10 mouse cellular contexts compared by ENCODE assay signal in the genomic region with DNA sequence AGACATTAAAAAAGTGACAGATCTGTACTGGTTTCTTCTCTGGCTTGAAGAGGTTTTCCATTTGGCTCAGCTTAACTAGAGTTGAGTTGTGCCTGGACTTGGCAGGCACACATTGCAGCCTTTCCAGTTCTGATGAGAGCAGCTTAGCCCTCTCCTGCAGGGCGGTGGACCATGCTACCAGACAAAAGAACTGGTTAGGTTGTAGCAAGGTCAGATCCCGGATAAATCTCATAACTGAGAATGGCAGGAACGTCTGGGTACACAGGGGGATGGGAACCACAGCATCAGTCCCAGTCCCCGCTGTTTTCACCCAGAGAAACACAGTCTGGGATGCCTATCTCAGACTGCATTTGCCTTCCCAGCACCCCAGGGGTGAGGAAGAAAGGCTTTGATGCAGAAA.
DNase-seq lines count a peak whose midpoint lies in the region; ATAC-seq and TF ChIP-seq lines count a peak whose summit lies in the region.
"Had no signal": no experiment of that assay in that cellular context is flagged by ENCODE, and none has a peak within 500 bp of the region (broad histone marks: within the 10 kb centered on the region; RNA-seq: fewer than 3 reads in every experiment).

No protein-coding gene starts in this region.

- no peak overlapping the region for H3K4me2 ChIP-seq in lung, embryonic 14.5 days
- no peak overlapping the region for H3K4me2 ChIP-seq in embryonic facial prominence, embryonic 13.5 days
- H3K4me2 ChIP-seq in midbrain, embryonic 15.5 days = no peak overlapping the region
- H3K4me2 ChIP-seq: heart, embryonic 15.5 days had no signal

- H3K9me3 ChIP-seq in lung, embryonic 14.5 days (ENCODE audit: low read depth, low read length) = no peaks in the 10 kb centered on the region
- H3K9me3 ChIP-seq in embryonic facial prominence, embryonic 13.5 days = no peaks in the 10 kb centered on the region; the same call in 1 of the 2 replicates
- H3K9me3 ChIP-seq in midbrain, embryonic 15.5 days = no peaks in the 10 kb centered on the region
- H3K9me3 ChIP-seq: heart, embryonic 15.5 days had no signal

- no peak overlapping the region for H3K9ac ChIP-seq in lung, embryonic 14.5 days
- H3K9ac ChIP-seq in embryonic facial prominence, embryonic 13.5 days = no peak overlapping the region
- no peak overlapping the region for H3K9ac ChIP-seq in midbrain, embryonic 15.5 days
- H3K9ac ChIP-seq: heart, embryonic 15.5 days had no signal

- no peak for TF ChIP-seq CTCF in lung, embryonic 14.5 days (IDR thresholded peaks at IDR 0.05; ENCODE audit: low read depth)

- peaks cover 1% of the 10 kb centered on the region; the same call in 1 of the 2 replicates for H3K4me1 ChIP-seq in lung, embryonic 14.5 days (ENCODE audit: insufficient read depth)
- H3K4me1 ChIP-seq in embryonic facial prominence, embryonic 13.5 days = peaks cover 38% of the 10 kb centered on the region
- peaks cover 27% of the 10 kb centered on the region for H3K4me1 ChIP-seq in midbrain, embryonic 15.5 days

- no peaks in the 10 kb centered on the region for H3K36me3 ChIP-seq in lung, embryonic 14.5 days (ENCODE audit: insufficient read depth)
- no peaks in the 10 kb centered on the region for H3K36me3 ChIP-seq in embryonic facial prominence, embryonic 13.5 days
- no peaks in the 10 kb centered on the region for H3K36me3 ChIP-seq in midbrain, embryonic 15.5 days (replicated peaks)
- H3K36me3 ChIP-seq: heart, embryonic 15.5 days had no signal

- no peaks in the 10 kb centered on the region for H3K27me3 ChIP-seq in lung, embryonic 14.5 days (ENCODE audit: insufficient read depth, low read length)
- no peaks in the 10 kb centered on the region for H3K27me3 ChIP-seq in embryonic facial prominence, embryonic 13.5 days
- no peaks in the 10 kb centered on the region for H3K27me3 ChIP-seq in midbrain, embryonic 15.5 days (replicated peaks)
- H3K27me3 ChIP-seq: heart, embryonic 15.5 days had no signal

- WGBS in lung, embryonic 14.5 days = 43% methylated on average over 4 of the region's 4 CpGs
- 43% methylated on average over 4 of the region's 4 CpGs for WGBS in embryonic facial prominence, embryonic 13.5 days
- 23% methylated on average over 4 of the region's 4 CpGs for WGBS in midbrain, embryonic 15.5 days

- no peak overlapping the region for H3K4me3 ChIP-seq in lung, embryonic 14.5 days (ENCODE audit: low read depth, low read length)
- no peak overlapping the region for H3K4me3 ChIP-seq in embryonic facial prominence, embryonic 13.5 days
- no peak overlapping the region for H3K4me3 ChIP-seq in midbrain, embryonic 15.5 days
- H3K4me3 ChIP-seq: heart, embryonic 15.5 days had no signal

- peak; percentile 38 for DNase-seq in gastrocnemius, adult 18-20 months (ENCODE audit: low spot score)
- no peak for DNase-seq in gastrocnemius, postnatal 10 days
- DNase-seq in lung, embryonic 14.5 days = peak; percentile 34
- no peak for DNase-seq in lung, postnatal 10 days
- no peak for DNase-seq in adipocyte (ENCODE audit: low spot score)
- DNase-seq in adrenal gland, postnatal 14 days = no peak
- DNase-seq: lung, postnatal 14 days had no signal

- no peak for ATAC-seq in lung, embryonic 14.5 days (ENCODE audit: insufficient read depth)
- no peak for ATAC-seq in embryonic facial prominence, embryonic 13.5 days (ENCODE audit: insufficient number of reproducible peaks, insufficient read depth, low FRiP score, low TSS enrichment, low read depth)
- ATAC-seq in midbrain, embryonic 15.5 days (replicated peaks) = peak; percentile 39; the same call in 1 of the 2 replicates

- peak overlapping the region; percentile 6; the same call in 1 of the 2 replicates for H3K27ac ChIP-seq in lung, embryonic 14.5 days (ENCODE audit: low read depth)
- H3K27ac ChIP-seq in embryonic facial prominence, embryonic 13.5 days = peak overlapping the region; percentile 33; the same call in 1 of the 2 replicates
- no peak overlapping the region for H3K27ac ChIP-seq in midbrain, embryonic 15.5 days
- H3K27ac ChIP-seq: heart, embryonic 15.5 days had no signal

Comparison
In these comparisons a context has a peak if more than half of its experiments do, and no peak if none do; other contexts are left out.
1. DNase-seq: peak in gastrocnemius, adult 18-20 months (single experiment) and lung, embryonic 14.5 days (single experiment); none in gastrocnemius, postnatal 10 days (single experiment), lung, postnatal 10 days (single experiment), adipocyte (single experiment) and adrenal gland, postnatal 14 days (single experiment).